Mouse (Mus musculus): ENCODE data around the gene 2310011J03Rik.

2310011J03Rik gene

GRCm38 (mm10) chr10:80316359-80316781 lies 4.0 kb downstream of the 2310011J03Rik start:
- no peak for DNase-seq (ENCODE audit: low spot score in 2 of 2)

- DNase-seq (ENCODE audit: low spot score in 2 of 2) = no peak
Measured at GRCm38 (mm10) chr10:80315315-80315714, 5.0 kb downstream of the 2310011J03Rik start.

GRCm38 (mm10) chr10:80314494-80315001 lies 5.8 kb downstream of the 2310011J03Rik start:
- DNase-seq (ENCODE audit: low spot score in 2 of 2) = no peak

- DNase-seq (ENCODE audit: low spot score in 2 of 2) = peak; percentile 70 to 71
Measured at GRCm38 (mm10) chr10:80313627-80314201, 6.6 kb downstream of the 2310011J03Rik start.

GRCm38 (mm10) chr10:80312586-80313504 lies 7.5 kb downstream of the 2310011J03Rik start:
- DNase-seq (ENCODE audit: low spot score in 2 of 2) = no peak

GRCm38 (mm10) chr10:80311560-80311959 lies 8.8 kb downstream of the 2310011J03Rik start:
- no peak for DNase-seq (ENCODE audit: low spot score in 2 of 2)

GRCm38 (mm10) chr10:80304862-80305261 lies 15.5 kb downstream of the 2310011J03Rik start:
- peak; percentile 56 to 60 for DNase-seq (ENCODE audit: low spot score in 2 of 2)

GRCm38 (mm10) chr10:80304458-80304857 lies 15.9 kb downstream of the 2310011J03Rik start:
- no peak for DNase-seq (ENCODE audit: low spot score in 2 of 2)

GRCm38 (mm10) chr10:80302471-80302881 lies 17.9 kb downstream of the 2310011J03Rik start:
- DNase-seq (ENCODE audit: low spot score in 2 of 2) = no peak

GRCm38 (mm10) chr10:80302082-80302355 lies 18.3 kb downstream of the 2310011J03Rik start:
- no peak for DNase-seq (ENCODE audit: low spot score in 2 of 2)

GRCm38 (mm10) chr10:80301256-80302081 lies 18.9 kb downstream of the 2310011J03Rik start:
- no peak for DNase-seq (ENCODE audit: low spot score in 2 of 2)

- no peak for DNase-seq (ENCODE audit: low spot score in 2 of 2)
Measured at GRCm38 (mm10) chr10:80300672-80301181, 19.6 kb downstream of the 2310011J03Rik start.

- DNase-seq (ENCODE audit: low spot score in 2 of 2) = no peak
Measured at GRCm38 (mm10) chr10:80299824-80300223, 20.5 kb downstream of the 2310011J03Rik start.

GRCm38 (mm10) chr10:80299301-80299700 lies 21.0 kb downstream of the 2310011J03Rik start:
- no peak for DNase-seq (ENCODE audit: low spot score in 2 of 2)

GRCm38 (mm10) chr10:80298571-80299281 lies 21.6 kb downstream of the 2310011J03Rik start:
- no peak for DNase-seq (ENCODE audit: low spot score in 2 of 2)

GRCm38 (mm10) chr10:80297526-80298133 lies 22.7 kb downstream of the 2310011J03Rik start:
- no peak for DNase-seq (ENCODE audit: low spot score in 2 of 2)

GRCm38 (mm10) chr10:80296824-80297223 lies 23.5 kb downstream of the 2310011J03Rik start:
- DNase-seq (ENCODE audit: low spot score in 2 of 2) = no peak

GRCm38 (mm10) chr10:80295618-80296425 lies 24.5 kb downstream of the 2310011J03Rik start, which contains the start of gene Apc2:
TSS of gene Apc2 (plus strand) at chr10:80295977.
- DNase-seq (ENCODE audit: low spot score in 2 of 2) = peak; percentile 69 to 77

- no peak for DNase-seq (ENCODE audit: low spot score in 2 of 2)
Measured at GRCm38 (mm10) chr10:80294788-80295303, 25.5 kb downstream of the 2310011J03Rik start.
